7 mouse cellular contexts compared by ENCODE assay signal in genomic region chr11:60182116-60182670, GRCm38 (mm10). TPM values are rescaled to one million over a fixed set of nuclear protein-coding genes. Genes with fewer than 3 reads are reported as not detected.
DNase-seq lines count a peak whose midpoint lies in the region; ATAC-seq and TF ChIP-seq lines count a peak whose summit lies in the region.

No protein-coding gene starts in this region.

- H3K27me3 ChIP-seq in embryonic facial prominence, embryonic 13.5 days, result no peaks in the 10 kb centered on the region
- H3K27me3 ChIP-seq in hindbrain, postnatal 0 days (ENCODE audit: insufficient read depth, low read length), result no peaks in the 10 kb centered on the region
- no peaks in the 10 kb centered on the region for H3K27me3 ChIP-seq in neural tube, embryonic 14.5 days (ENCODE audit: control insufficient read depth, insufficient read depth, low read length)

- H3K9me3 ChIP-seq in embryonic facial prominence, embryonic 13.5 days, result no peaks in the 10 kb centered on the region
- no peaks in the 10 kb centered on the region for H3K9me3 ChIP-seq in hindbrain, postnatal 0 days (ENCODE audit: low read length)
- no peaks in the 10 kb centered on the region for H3K9me3 ChIP-seq in neural tube, embryonic 14.5 days (ENCODE audit: control insufficient read depth, low read length)

- TF ChIP-seq CTCF in hindbrain, postnatal 0 days (IDR thresholded peaks at IDR 0.05; ENCODE audit: low read depth), result no peak

- 0 out of 2 replicates have a peak overlapping the region, but pooled peaks have one; percentile 32 for H3K9ac ChIP-seq in embryonic facial prominence, embryonic 13.5 days
- peak overlapping the region; percentile 24 for H3K9ac ChIP-seq in hindbrain, postnatal 0 days (replicated peaks; ENCODE audit: low read length)
- H3K9ac ChIP-seq in neural tube, embryonic 14.5 days (replicated peaks; ENCODE audit: low read depth, low read length), result no peak overlapping the region

- 0 out of 2 replicates have a peak, but pooled peaks have one; percentile 35 for ATAC-seq in embryonic facial prominence, embryonic 13.5 days (ENCODE audit: insufficient number of reproducible peaks, insufficient read depth, low FRiP score, low TSS enrichment, low read depth)
- ATAC-seq in hindbrain, postnatal 0 days, result peak; percentile 29; the same call in 1 of the 2 replicates
- ATAC-seq in neural tube, embryonic 14.5 days (ENCODE audit: low read depth), result no peak

- H3K4me3 ChIP-seq in embryonic facial prominence, embryonic 13.5 days, result no peak overlapping the region
- no peak overlapping the region for H3K4me3 ChIP-seq in hindbrain, postnatal 0 days (ENCODE audit: low read length)
- no peak overlapping the region for H3K4me3 ChIP-seq in neural tube, embryonic 14.5 days (ENCODE audit: low read depth, low read length)

- H3K36me3 ChIP-seq in embryonic facial prominence, embryonic 13.5 days, result peaks cover 30% of the 10 kb centered on the region
- peaks cover 15% of the 10 kb centered on the region; the same call in 1 of the 2 replicates for H3K36me3 ChIP-seq in hindbrain, postnatal 0 days (ENCODE audit: insufficient read depth, low read length)
- peaks cover 17% of the 10 kb centered on the region for H3K36me3 ChIP-seq in neural tube, embryonic 14.5 days (ENCODE audit: control insufficient read depth, insufficient read depth, low read length)

- DNase-seq in left cerebral cortex, postnatal 4 days, result peak; percentile 71
- DNase-seq in left cerebral cortex, adult 18-20 months (ENCODE audit: low spot score in 2 of 2), result no peak
- DNase-seq in hindbrain, postnatal 0 days (ENCODE audit: low spot score), result peak; percentile 80
- DNase-seq in thymus, postnatal 25 days, result no peak
- DNase-seq in ovary, postnatal 14 days (ENCODE audit: low spot score), result no peak

- peak overlapping the region; percentile 31 for H3K4me2 ChIP-seq in embryonic facial prominence, embryonic 13.5 days
- 0 out of 2 replicates have a peak overlapping the region, but pooled peaks have one; percentile 16 for H3K4me2 ChIP-seq in hindbrain, postnatal 0 days (ENCODE audit: low read depth, low read length)
- peak overlapping the region; percentile 6; the same call in 1 of the 2 replicates for H3K4me2 ChIP-seq in neural tube, embryonic 14.5 days (ENCODE audit: low read depth, low read length)

- 66% methylated on average over 12 of the region's 12 CpGs for WGBS in embryonic facial prominence, embryonic 13.5 days
- 65% methylated on average over 12 of the region's 12 CpGs for WGBS in hindbrain, postnatal 0 days
- WGBS in neural tube, embryonic 14.5 days, result 69% methylated on average over 12 of the region's 12 CpGs

- intact Hi-C loops in left cerebral cortex, postnatal 4 days (cut with DNase I), result no loop called here

- H3K4me1 ChIP-seq in embryonic facial prominence, embryonic 13.5 days, result peaks cover 88% of the 10 kb centered on the region
- H3K4me1 ChIP-seq in hindbrain, postnatal 0 days (ENCODE audit: insufficient read depth, low read length), result peaks cover 66% of the 10 kb centered on the region
- peaks cover 67% of the 10 kb centered on the region for H3K4me1 ChIP-seq in neural tube, embryonic 14.5 days (ENCODE audit: control insufficient read depth, insufficient read depth, low read length)

- peak overlapping the region; percentile 69 for H3K27ac ChIP-seq in embryonic facial prominence, embryonic 13.5 days
- peak overlapping the region; percentile 76 for H3K27ac ChIP-seq in hindbrain, postnatal 0 days
- peak overlapping the region; percentile 90 for H3K27ac ChIP-seq in neural tube, embryonic 14.5 days (ENCODE audit: low read depth, low read length)

RNA-seq across cellular contexts. Expression of gene Srebf1, which starts 40.2 kb away (rescaled TPM):
- 10 to 100 TPM; 60.3 to 67.5 TPM for total RNA-seq in left cerebral cortex, postnatal 4 days (2021)
- 10 to 100 TPM; 66.2 to 68.2 TPM for total RNA-seq in left cerebral cortex, adult 18-20 months (2021)
- polyA plus RNA-seq in embryonic facial prominence, embryonic 13.5 days (2015; fragmentation: Nextera tagmentation; extraction: Ambion mirVana), result 59.1 and 61.9 TPM in 2 replicates
- 163 and 169 TPM in 2 replicates for total RNA-seq in hindbrain, postnatal 0 days (2014; rRNA removed)
- polyA plus RNA-seq in hindbrain, postnatal 0 days (2015; fragmentation: Nextera tagmentation; extraction: Ambion mirVana), result 50.6 and 59.5 TPM in 2 replicates
- polyA plus RNA-seq in neural tube, embryonic 14.5 days (2014; fragmentation: Nextera tagmentation; extraction: Ambion mirVana), result 38.5 and 41.3 TPM in 2 replicates

Comparison
In these comparisons a context has a peak if more than half of its experiments do, and no peak if none do; other contexts are left out.
1. DNase-seq: peak in left cerebral cortex, postnatal 4 days (single experiment) and hindbrain, postnatal 0 days (single experiment); none in left cerebral cortex, adult 18-20 months (0 of 2), thymus, postnatal 25 days (single experiment) and ovary, postnatal 14 days (single experiment).
2. Peak in every context shown above with its lines, with median percentiles within 50 percentile points of each other: H3K27ac ChIP-seq and H3K4me2 ChIP-seq.